Mouse (Mus musculus) adrenal gland, adult 2 months (tissue): ENCODE measurements at regions not wholly inside any gene's neighbourhood (a gene's known extent, or its start where the extent isn't known, plus 50 kb on each side); places are given as distances from the start of the nearest gene placed in this dataset.

Source experiments
- DNase-seq: peaks from one replicate; pipeline ENCODE4 v3.0.0; 2021

- no peak for DNase-seq
Observed at GRCm38 (mm10) chr8:10768181-10768580, 240.1 kb downstream of the Irs2 start.

GRCm38 (mm10) chr8:10763907-10764306, 244.4 kb downstream of the Irs2 start:
- DNase-seq = no peak

GRCm38 (mm10) chr8:10761694-10762305, 246.5 kb downstream of the Irs2 start:
- DNase-seq = no peak

GRCm38 (mm10) chr8:10760851-10761693, 247.2 kb downstream of the Irs2 start:
- DNase-seq = no peak

- DNase-seq = no peak
Observed at GRCm38 (mm10) chr8:10760231-10760630, 248.0 kb downstream of the Irs2 start.

DNA sequence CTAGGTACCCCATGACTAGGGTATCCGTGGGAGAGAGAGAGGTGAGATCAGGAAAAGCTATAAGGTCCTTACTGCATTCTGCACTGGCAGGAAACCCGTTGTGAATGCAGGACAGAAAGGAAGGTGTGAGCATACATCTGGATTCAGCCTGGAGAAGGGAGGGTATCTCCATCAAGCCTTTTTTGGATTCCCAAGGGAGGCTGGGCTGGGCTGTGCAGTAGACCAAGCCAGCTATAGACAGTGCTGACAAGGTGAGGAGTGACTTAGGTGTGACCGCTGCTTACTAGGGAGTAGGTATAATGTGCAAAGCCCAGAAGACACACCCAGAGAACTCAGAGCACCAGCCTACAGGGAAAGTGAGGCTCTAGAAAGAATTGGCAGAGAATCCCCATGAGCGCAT, 250.1 kb downstream of the Irs2 start:
- no peak for DNase-seq

- no peak for DNase-seq
Observed at GRCm38 (mm10) chr8:10754986-10755308, 253.3 kb downstream of the Irs2 start.

DNA sequence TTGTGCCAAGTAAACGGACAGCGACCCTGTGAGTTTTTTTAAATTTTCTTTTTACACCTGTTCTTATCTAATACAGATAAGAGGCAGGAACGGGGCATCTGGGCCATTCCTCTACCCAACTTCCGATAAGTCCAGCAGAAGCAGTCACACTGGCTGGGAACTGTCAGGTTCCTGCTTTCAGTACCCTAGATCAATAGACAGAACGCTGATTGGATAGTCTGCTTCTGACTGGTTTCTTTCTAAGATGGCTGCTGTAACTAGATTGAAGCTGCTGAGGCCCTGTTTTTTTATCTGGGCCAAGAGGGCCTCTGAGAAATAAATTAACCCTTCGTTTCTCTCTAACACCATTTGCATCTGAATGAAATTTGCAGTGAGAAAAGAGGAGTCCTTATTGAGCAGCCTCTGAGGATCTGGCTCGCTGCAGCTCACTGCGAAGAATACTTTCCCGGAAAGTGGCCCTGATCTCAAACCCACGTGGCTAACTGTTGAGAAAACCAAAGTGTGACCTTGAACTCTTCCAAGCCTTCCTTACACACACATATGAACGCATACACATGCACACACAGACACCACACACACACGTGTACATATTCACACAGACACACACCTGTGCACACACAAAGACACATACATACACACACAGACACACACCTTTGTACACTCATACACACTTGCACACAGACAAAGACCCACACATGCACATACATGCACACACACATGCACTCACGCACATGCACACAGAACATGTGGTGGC, 253.8 kb downstream of the Irs2 start:
- DNase-seq = no peak

DNA sequence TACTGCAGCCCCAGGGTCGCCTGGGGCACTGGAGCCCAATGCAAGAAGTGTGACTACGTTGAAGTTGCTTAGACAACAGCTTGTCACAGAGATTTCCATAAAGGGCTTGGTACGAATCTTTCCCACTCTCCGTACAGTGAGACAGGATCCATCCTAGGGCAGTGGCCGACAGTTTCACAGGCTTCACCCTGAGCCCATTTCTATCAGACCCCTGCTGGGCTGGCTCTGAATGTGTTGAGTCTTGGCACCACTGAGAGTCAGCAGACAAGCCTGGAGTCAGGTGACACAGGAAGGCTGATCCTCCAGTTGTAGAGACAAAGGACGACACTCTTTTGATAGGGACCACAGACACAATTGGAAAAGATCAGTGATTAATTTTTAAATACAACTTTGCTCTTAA, 255.2 kb downstream of the Irs2 start:
- DNase-seq = no peak

- DNase-seq = no peak
Observed at GRCm38 (mm10) chr8:10747150-10747549, 261.1 kb downstream of the Irs2 start.

GRCm38 (mm10) chr8:10743241-10743640, 265.0 kb downstream of the Irs2 start:
- no peak for DNase-seq

GRCm38 (mm10) chr8:10740837-10741236, 267.4 kb downstream of the Irs2 start:
- no peak for DNase-seq

DNA sequence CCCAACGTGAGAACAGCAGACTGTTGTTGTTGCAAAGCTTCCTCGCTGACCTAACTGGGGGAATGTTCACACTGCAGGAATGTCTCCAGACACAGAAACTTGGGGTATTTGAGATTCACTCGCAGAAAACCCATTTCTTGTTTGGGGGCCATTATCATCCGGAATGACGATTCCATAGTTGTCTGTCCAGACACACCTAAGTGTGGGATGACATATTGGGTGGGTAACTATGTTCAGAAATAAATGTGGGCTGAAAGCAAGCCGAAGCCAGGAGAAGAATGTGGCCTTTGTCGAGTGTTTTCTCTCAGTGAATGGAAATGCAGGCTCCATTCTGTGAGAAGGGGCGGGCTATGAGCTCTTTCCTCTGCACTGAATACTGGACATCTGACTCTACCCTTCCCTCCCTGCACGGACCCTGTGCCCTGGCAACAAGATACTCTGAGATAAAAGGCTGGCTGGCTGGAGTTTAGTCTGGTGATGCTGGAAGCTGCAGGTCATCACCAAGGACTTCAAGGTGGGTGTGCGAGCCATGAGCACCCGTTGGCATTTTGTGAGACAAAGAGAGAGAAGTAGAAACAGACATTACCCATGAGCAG, 269.7 kb downstream of the Irs2 start:
- no peak for DNase-seq

- no peak for DNase-seq
Observed at GRCm38 (mm10) chr8:10734746-10735145, 273.5 kb downstream of the Irs2 start.

GRCm38 (mm10) chr8:10723332-10723731, 284.9 kb downstream of the Irs2 start:
- DNase-seq = no peak

DNA sequence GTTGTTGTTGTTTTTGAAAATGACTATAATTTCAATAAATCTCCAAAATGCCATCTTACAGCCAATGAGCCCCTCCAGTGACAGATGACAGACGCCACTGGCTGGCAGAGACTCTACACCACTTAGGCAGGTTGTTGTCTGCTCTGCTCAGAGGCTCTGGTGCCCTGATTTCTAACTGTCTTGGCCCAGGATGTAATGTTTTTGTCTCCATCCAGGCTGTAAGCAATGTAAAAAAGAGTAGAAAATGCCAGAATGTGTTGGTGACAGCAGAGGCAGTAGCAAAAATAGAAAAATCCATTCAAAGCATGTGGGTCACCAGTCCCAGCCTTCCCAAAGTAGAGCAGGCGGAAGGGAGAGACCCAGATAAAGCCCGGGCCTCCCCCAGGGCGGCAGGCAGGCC, 285.5 kb downstream of the Irs2 start:
- no peak for DNase-seq

GRCm38 (mm10) chr8:10722342-10722741, 285.9 kb downstream of the Irs2 start:
- no peak for DNase-seq

- DNase-seq = no peak
Observed at GRCm38 (mm10) chr8:10721146-10721862, 287.0 kb downstream of the Irs2 start.

DNA sequence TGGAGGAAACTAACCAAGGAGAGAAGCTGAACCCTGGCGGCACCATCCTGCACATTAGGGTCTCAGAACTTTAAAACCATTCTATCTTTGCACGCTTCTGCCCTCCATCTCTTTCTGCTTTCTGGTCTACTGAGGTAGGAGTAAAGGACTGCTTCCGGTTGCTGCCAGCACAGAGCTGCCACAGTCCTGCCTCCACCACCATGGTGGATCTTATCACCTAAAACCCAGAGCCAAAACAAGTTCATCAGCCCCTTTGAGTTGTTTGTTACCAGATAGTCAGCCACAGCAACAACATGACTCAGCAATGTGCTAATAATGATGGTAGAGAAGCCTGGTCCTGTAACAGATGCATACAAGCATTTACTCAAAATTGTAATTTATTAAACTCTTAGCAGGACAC, 287.9 kb downstream of the Irs2 start:
- no peak for DNase-seq

- no peak for DNase-seq
Observed at GRCm38 (mm10) chr8:10719411-10719810, 288.8 kb downstream of the Irs2 start.

DNA sequence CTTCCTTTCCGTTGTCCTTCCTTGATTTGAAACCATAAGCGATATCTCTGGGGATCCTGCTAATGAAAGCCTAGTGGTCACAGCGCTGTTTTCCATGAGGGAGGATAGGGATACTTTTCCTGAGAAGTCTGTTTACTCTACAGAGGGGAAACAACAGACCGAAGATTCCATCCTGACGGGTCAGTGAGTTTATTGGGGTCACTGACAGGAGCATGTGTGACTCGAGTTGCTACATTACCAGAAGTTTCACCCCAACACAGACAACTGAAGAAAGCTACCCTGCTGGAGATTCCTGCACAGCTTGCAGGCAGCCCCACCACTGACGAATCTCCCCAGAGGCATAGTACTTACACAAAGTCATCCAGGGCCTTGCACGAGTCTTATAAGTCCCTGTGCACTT, 291.0 kb downstream of the Irs2 start:
- DNase-seq = no peak

DNA sequence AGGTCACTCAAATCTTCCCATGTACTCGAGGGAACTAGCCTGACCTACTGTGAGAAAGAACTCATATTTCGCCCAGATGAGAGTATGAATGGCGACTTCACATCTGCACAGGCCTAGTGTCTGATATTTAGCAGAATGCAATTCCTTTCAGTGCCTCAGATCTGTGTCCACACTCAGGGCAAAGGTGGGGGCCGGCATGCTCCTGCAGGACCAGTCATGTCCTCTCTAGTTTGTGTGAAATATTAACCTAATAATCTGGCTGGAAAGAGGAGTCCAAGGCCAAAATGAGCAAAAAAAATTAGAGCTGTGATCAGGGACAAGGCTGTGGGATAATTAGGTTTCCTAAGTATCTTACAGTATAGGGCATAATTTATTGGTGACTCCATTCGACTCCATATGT, 292.1 kb downstream of the Irs2 start:
- no peak for DNase-seq
